Mouse (Mus musculus) cerebellum, adult 2 months (tissue): ENCODE data around the gene G3bp1.

Experiments
- CTCF ChIP-seq: fragments of 200-500 bp; IDR thresholded peaks from 2 replicates; pipeline ENCODE4 v1.5.1; 2011; ENCODE audit warnings: low read depth, mild to moderate bottlenecking, control low read depth, low read length, moderate library complexity, borderline replicate concordance; ENCODE audit not compliant: insufficient read depth
- POLR2A ChIP-seq: fragments of 200-500 bp; IDR thresholded peaks from 2 replicates; pipeline ENCODE4 v1.6.1; 2011; ENCODE audit warnings: low read length, control low read depth, borderline replicate concordance; ENCODE audit not compliant: insufficient read depth

DNA sequence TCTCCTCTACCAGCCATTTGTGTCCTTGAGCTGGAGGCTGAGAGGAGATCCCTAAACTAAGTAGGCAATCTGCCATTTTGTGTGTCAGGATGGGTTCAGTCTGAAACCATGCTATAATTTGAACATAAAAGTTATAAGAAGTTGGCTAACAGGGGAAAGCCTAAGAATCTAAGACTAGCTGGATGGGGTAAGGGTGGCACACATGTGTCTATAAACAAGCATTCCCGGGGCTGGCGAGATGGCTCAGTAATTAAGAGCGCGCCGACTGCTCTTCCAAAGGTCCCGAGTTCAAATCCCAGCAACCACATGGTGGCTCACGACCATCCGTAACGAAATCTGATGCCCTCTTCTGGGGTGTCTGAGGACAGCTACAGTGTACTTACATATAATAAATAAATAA, 7.3 kb upstream of the G3bp1 start:
- TF ChIP-seq POLR2A (no peak), CTCF (no peak)
